Mouse (Mus musculus) kidney, embryonic 14.5 days (tissue): ENCODE measurements at regions not wholly inside any gene's neighbourhood (a gene's known extent, or its start where the extent isn't known, plus 50 kb on each side); places are given as distances from the start of the nearest gene placed in this dataset.

Source experiments
- ATAC-seq: fragments of 200-750 bp; cut with Nextera tagmentation; 2 replicates; pipeline ENCODE4 v1.8.0; 2017; ENCODE audit warnings: moderate number of reproducible peaks, mild to moderate bottlenecking, moderate TSS enrichment, moderate library complexity; ENCODE audit not compliant: low FRiP score, low TSS enrichment
- H3K27ac ChIP-seq: fragments of 300-500 bp; sonication (generic); 2 replicates; pipeline ENCODE4 v1.5.1; 2014; ENCODE audit warnings: low read depth, mild to moderate bottlenecking, low read length, moderate library complexity, mixed read lengths
- H3K27me3 ChIP-seq: fragments of 300-500 bp; sonication (generic); 2 replicates; pipeline ENCODE4 v1.6.1; 2014; ENCODE audit warnings: mild to moderate bottlenecking, low read length; ENCODE audit not compliant: control insufficient read depth, insufficient read depth
- H3K36me3 ChIP-seq: fragments of 300-500 bp; sonication (generic); 2 replicates; pipeline ENCODE4 v1.6.1; 2014; ENCODE audit warnings: low read length, mixed read lengths; ENCODE audit not compliant: control insufficient read depth, insufficient read depth
- H3K4me1 ChIP-seq: fragments of 300-500 bp; sonication (generic); 2 replicates; pipeline ENCODE4 v1.6.1; 2014; ENCODE audit warnings: low read length, mixed read lengths; ENCODE audit not compliant: control insufficient read depth, insufficient read depth
- H3K4me2 ChIP-seq: fragments of 300-500 bp; sonication (generic); replicated peaks from 2 replicates; pipeline ENCODE4 v1.6.1; 2014; ENCODE audit warnings: low read depth, mild to moderate bottlenecking, low read length
- H3K4me3 ChIP-seq: fragments of 300-500 bp; sonication (generic); 2 replicates; pipeline ENCODE4 v1.5.1; 2014; ENCODE audit warnings: mild to moderate bottlenecking, low read length
- H3K9ac ChIP-seq: fragments of 300-500 bp; sonication (generic); 2 replicates; pipeline ENCODE4 v1.6.1; 2014; ENCODE audit warnings: low read depth, mild to moderate bottlenecking, low read length, moderate library complexity
- H3K9me3 ChIP-seq: fragments of 300-500 bp; sonication (generic); 2 replicates; pipeline ENCODE4 v1.6.1; 2016; ENCODE audit warnings: low read length; ENCODE audit not compliant: control insufficient read depth
- WGBS: fragments of 180-500 bp; shearing (Covaris S2); extraction: QIAGEN DNeasy Blood & Tissue Kit; methylation state at CpG from one replicate; pipeline ENCODE4 v1.1.7; 2014; 5-methylcytosine and 5-hydroxymethylcytosine counted together

- no peak overlapping the region for H3K27ac ChIP-seq
- no peak overlapping the region for H3K4me3 ChIP-seq
- H3K9me3 ChIP-seq = no peaks in the 10 kb centered on the region
- no peaks in the 10 kb centered on the region for H3K36me3 ChIP-seq
- ATAC-seq = no peak
- H3K4me1 ChIP-seq = no peaks in the 10 kb centered on the region
- H3K9ac ChIP-seq = no peak overlapping the region
- WGBS = 63% methylated on average over 10 of the region's 10 CpGs
- H3K4me2 ChIP-seq = no peak overlapping the region
- no peaks in the 10 kb centered on the region for H3K27me3 ChIP-seq
Observed at GRCm38 (mm10) chr3:147444005-147444763, 592.0 kb downstream of the Ttll7 start.

- H3K4me3 ChIP-seq = no peak overlapping the region
- no peak for ATAC-seq
- no peaks in the 10 kb centered on the region for H3K27me3 ChIP-seq
- no peak overlapping the region for H3K27ac ChIP-seq
- H3K9ac ChIP-seq = no peak overlapping the region
- WGBS = 78% methylated on average over 5 of the region's 5 CpGs
- no peaks in the 10 kb centered on the region for H3K9me3 ChIP-seq
- H3K4me2 ChIP-seq = no peak overlapping the region
- H3K4me1 ChIP-seq = no peaks in the 10 kb centered on the region
- H3K36me3 ChIP-seq = no peaks in the 10 kb centered on the region
Observed at GRCm38 (mm10) chr3:147445066-147445844, 593.1 kb downstream of the Ttll7 start.

- H3K36me3 ChIP-seq = no peaks in the 10 kb centered on the region
- no peaks in the 10 kb centered on the region for H3K9me3 ChIP-seq
- H3K4me1 ChIP-seq = no peaks in the 10 kb centered on the region
- no peak overlapping the region for H3K4me2 ChIP-seq
- no peak overlapping the region for H3K27ac ChIP-seq
- no peak for ATAC-seq
- 85% methylated on average over 8 of the region's 8 CpGs for WGBS
- H3K9ac ChIP-seq = no peak overlapping the region
- no peaks in the 10 kb centered on the region for H3K27me3 ChIP-seq
- no peak overlapping the region for H3K4me3 ChIP-seq
Observed at GRCm38 (mm10) chr3:147445884-147446283, 593.7 kb downstream of the Ttll7 start.

GRCm38 (mm10) chr3:147452176-147452575 is 600.0 kb downstream of the Ttll7 start:
- H3K9me3 ChIP-seq = no peaks in the 10 kb centered on the region
- no peaks in the 10 kb centered on the region for H3K36me3 ChIP-seq
- H3K27me3 ChIP-seq = no peaks in the 10 kb centered on the region
- H3K4me1 ChIP-seq = no peaks in the 10 kb centered on the region
- H3K9ac ChIP-seq = no peak overlapping the region
- no peak overlapping the region for H3K4me2 ChIP-seq
- H3K4me3 ChIP-seq = no peak overlapping the region
- no peak overlapping the region for H3K27ac ChIP-seq
- 58% methylated on average over 4 of the region's 4 CpGs for WGBS
- no peak for ATAC-seq

GRCm38 (mm10) chr3:147455383-147455782 is 603.2 kb downstream of the Ttll7 start:
- Histone ChIP-seq H3K27ac (no peak overlapping the region), H3K9ac (no peak overlapping the region), H3K4me3 (no peak overlapping the region), H3K36me3 (no peaks in the 10 kb centered on the region), H3K27me3 (no peaks in the 10 kb centered on the region), H3K4me2 (no peak overlapping the region), H3K4me1 (no peaks in the 10 kb centered on the region), H3K9me3 (no peaks in the 10 kb centered on the region)
- 56% methylated on average over 3 of the region's 3 CpGs for WGBS
- ATAC-seq = no peak

GRCm38 (mm10) chr3:147456294-147456693 is 604.1 kb downstream of the Ttll7 start:
- H3K4me3 ChIP-seq = no peak overlapping the region
- WGBS = 85% methylated on average over 4 of the region's 4 CpGs
- ATAC-seq = no peak
- no peaks in the 10 kb centered on the region for H3K9me3 ChIP-seq
- no peaks in the 10 kb centered on the region for H3K27me3 ChIP-seq
- no peak overlapping the region for H3K9ac ChIP-seq
- H3K27ac ChIP-seq = no peak overlapping the region
- no peak overlapping the region for H3K4me2 ChIP-seq
- H3K36me3 ChIP-seq = no peaks in the 10 kb centered on the region
- no peaks in the 10 kb centered on the region for H3K4me1 ChIP-seq

GRCm38 (mm10) chr3:147458115-147458514 is 605.9 kb downstream of the Ttll7 start:
- Histone ChIP-seq H3K27ac (no peak overlapping the region), H3K9ac (no peak overlapping the region), H3K36me3 (no peaks in the 10 kb centered on the region), H3K4me2 (no peak overlapping the region), H3K4me3 (no peak overlapping the region), H3K27me3 (no peaks in the 10 kb centered on the region), H3K4me1 (no peaks in the 10 kb centered on the region), H3K9me3 (no peaks in the 10 kb centered on the region)
- 33% methylated on average over 4 of the region's 4 CpGs for WGBS
- ATAC-seq = peak; percentile 62

- Histone ChIP-seq H3K9ac (no peak overlapping the region), H3K4me2 (no peak overlapping the region), H3K4me1 (no peaks in the 10 kb centered on the region), H3K9me3 (no peaks in the 10 kb centered on the region), H3K27me3 (no peaks in the 10 kb centered on the region), H3K4me3 (no peak overlapping the region), H3K36me3 (no peaks in the 10 kb centered on the region), H3K27ac (no peak overlapping the region)
- 86% methylated on average over 1 of the region's 1 CpGs for WGBS
- no peak for ATAC-seq
Observed at GRCm38 (mm10) chr3:147479890-147480289, 627.7 kb downstream of the Ttll7 start.
